Mouse (Mus musculus): Measurements from ENCODE around the gene Stxbp2.

Gene Stxbp2

GRCm38 (mm10) chr8:3683408-3684176 lies 52.8 kb downstream of the Stxbp2 start:
- DNase-seq, result peak; percentile 81 to 83

GRCm38 (mm10) chr8:3684530-3684929 lies 53.8 kb downstream of the Stxbp2 start:
- DNase-seq, result no peak

GRCm38 (mm10) chr8:3685422-3685821 lies 54.7 kb downstream of the Stxbp2 start:
- no peak for DNase-seq

- DNase-seq, result no peak
These were observed 56.8 kb downstream of the Stxbp2 start for GRCm38 (mm10) chr8:3687537-3687936.

GRCm38 (mm10) chr8:3690774-3691173 lies 60.0 kb downstream of the Stxbp2 start:
- no peak for DNase-seq

All from cerebellum, postnatal 36 days (tissue).